Mouse (Mus musculus) layer of hippocampus, adult 9-10 months (tissue): ENCODE data around the gene Ppfia1.
A peak's percentile ranks its signal among the peaks of the same experiment; 100 is the strongest.

ENCODE experiments used
- DNase-seq: peaks from one replicate; pipeline ENCODE4 v3.0.0; 2022; ENCODE audit warnings: low spot score

The Ppfia1 gene

GRCm38 (mm10) chr7:144549904-144550566 is 3.5 kb downstream of the Ppfia1 start:
- no peak for DNase-seq

GRCm38 (mm10) chr7:144545231-144545630 is 8.3 kb downstream of the Ppfia1 start:
- no peak for DNase-seq

- no peak for DNase-seq
Measured at GRCm38 (mm10) chr7:144541351-144541750, 12.2 kb downstream of the Ppfia1 start.

- no peak for DNase-seq
Measured at GRCm38 (mm10) chr7:144539146-144539545, 14.4 kb downstream of the Ppfia1 start.

- DNase-seq = no peak
Measured at GRCm38 (mm10) chr7:144538030-144538644, 15.4 kb downstream of the Ppfia1 start.

GRCm38 (mm10) chr7:144536367-144536766 is 17.2 kb downstream of the Ppfia1 start:
- no peak for DNase-seq

GRCm38 (mm10) chr7:144534773-144535172 is 18.8 kb downstream of the Ppfia1 start:
- DNase-seq = no peak

- no peak for DNase-seq
Measured at GRCm38 (mm10) chr7:144531585-144532378, 21.7 kb downstream of the Ppfia1 start.

- no peak for DNase-seq
Measured at GRCm38 (mm10) chr7:144529851-144530250, 23.7 kb downstream of the Ppfia1 start.

GRCm38 (mm10) chr7:144527723-144528221 is 25.8 kb downstream of the Ppfia1 start:
- DNase-seq = no peak

- no peak for DNase-seq
Measured at GRCm38 (mm10) chr7:144526649-144527048, 26.9 kb downstream of the Ppfia1 start.

GRCm38 (mm10) chr7:144524427-144525191 is 28.9 kb downstream of the Ppfia1 start:
- no peak for DNase-seq

- DNase-seq = no peak
Measured at GRCm38 (mm10) chr7:144523415-144523814, 30.1 kb downstream of the Ppfia1 start.

GRCm38 (mm10) chr7:144521927-144522326 is 31.6 kb downstream of the Ppfia1 start:
- peak; percentile 20 for DNase-seq

- no peak for DNase-seq
Measured at GRCm38 (mm10) chr7:144519852-144520251, 33.7 kb downstream of the Ppfia1 start.

- no peak for DNase-seq
Measured at GRCm38 (mm10) chr7:144516711-144517110, 36.8 kb downstream of the Ppfia1 start.

- no peak for DNase-seq
Measured at GRCm38 (mm10) chr7:144509090-144509489, 44.4 kb downstream of the Ppfia1 start.

- no peak for DNase-seq
Measured at GRCm38 (mm10) chr7:144506807-144507206, 46.7 kb downstream of the Ppfia1 start.

- no peak for DNase-seq
Measured at GRCm38 (mm10) chr7:144503959-144504358, 49.6 kb downstream of the Ppfia1 start.

- DNase-seq = no peak
Measured at GRCm38 (mm10) chr7:144492931-144493330, 60.6 kb downstream of the Ppfia1 start.

- no peak for DNase-seq
Measured at GRCm38 (mm10) chr7:144490201-144490873, 63.2 kb downstream of the Ppfia1 start.
